Mouse (Mus musculus): ENCODE data around the gene Cacna2d3.

GRCm38 (mm10) chr14:29341581-29341980, 380.1 kb downstream of the Cacna2d3 start:
- TF ChIP-seq CTCF (IDR thresholded peaks at IDR 0.05; ENCODE audit: insufficient read depth, low read depth, low read length) (no peak), POLR2A (IDR thresholded peaks at IDR 0.05; ENCODE audit: insufficient read depth, low read depth, low read length) (no peak)

Data from olfactory bulb, adult 2 months (tissue).